Mouse (Mus musculus) gastrocnemius, adult 2 months (tissue): ENCODE measurements at regions not wholly inside any gene's neighbourhood (a gene's known extent, or its start where the extent isn't known, plus 50 kb on each side); places are given as distances from the start of the nearest gene placed in this dataset.
A peak's percentile ranks its signal among the peaks of the same experiment; 100 is the strongest.

Experiments
- DNase-seq: peaks from one replicate; pipeline ENCODE4 v3.0.0; 2022
- H3K27ac ChIP-seq: fragments of 200-600 bp; 2 replicates; pipeline ENCODE4 v1.8.1; 2022; ENCODE audit warnings: mild to moderate bottlenecking
- H3K4me3 ChIP-seq: fragments of 200-600 bp; 2 replicates; pipeline ENCODE4 v1.8.1; 2022; ENCODE audit warnings: mild to moderate bottlenecking, moderate library complexity
- CTCF ChIP-seq: fragments of 200-600 bp; IDR thresholded peaks from 2 replicates; pipeline ENCODE4 v1.8.1; 2022; ENCODE audit warnings: antibody characterized with exemption, mild to moderate bottlenecking, moderate library complexity
- intact Hi-C: fragments of 180-260 bp; cut with DNase I; formaldehyde crosslinking; loops from one replicate; pipeline ENCODE4 v1.15.1; 2025

DNA sequence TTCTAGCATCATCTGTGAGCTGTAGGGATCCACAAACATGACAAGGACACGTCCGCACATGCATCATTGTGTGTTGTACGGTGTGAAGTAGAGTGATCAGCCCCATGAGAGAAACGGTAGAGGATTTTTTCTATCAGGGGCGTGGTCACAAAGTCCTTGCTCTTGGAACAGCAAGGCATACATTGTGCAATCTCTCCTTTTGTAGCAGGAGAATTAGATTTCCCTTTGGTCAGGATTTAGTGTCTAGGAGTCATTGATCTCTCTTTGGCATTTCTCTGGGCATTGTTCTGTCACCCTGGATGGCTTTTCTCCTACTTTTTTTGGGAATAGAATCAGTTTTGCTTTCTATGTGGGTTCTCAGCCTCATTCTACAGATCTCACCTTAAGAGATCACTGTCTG is 511.3 kb downstream of the Irx1 start:
- Histone ChIP-seq H3K27ac (no peak overlapping the region), H3K4me3 (no peak overlapping the region)
- DNase-seq, result no peak
- intact Hi-C loops, result loop anchor here (10.0 kb wide), 1 partner anchor 503 kb away; no protein-coding TSS in a partner anchor
- no peak for TF ChIP-seq CTCF

DNA sequence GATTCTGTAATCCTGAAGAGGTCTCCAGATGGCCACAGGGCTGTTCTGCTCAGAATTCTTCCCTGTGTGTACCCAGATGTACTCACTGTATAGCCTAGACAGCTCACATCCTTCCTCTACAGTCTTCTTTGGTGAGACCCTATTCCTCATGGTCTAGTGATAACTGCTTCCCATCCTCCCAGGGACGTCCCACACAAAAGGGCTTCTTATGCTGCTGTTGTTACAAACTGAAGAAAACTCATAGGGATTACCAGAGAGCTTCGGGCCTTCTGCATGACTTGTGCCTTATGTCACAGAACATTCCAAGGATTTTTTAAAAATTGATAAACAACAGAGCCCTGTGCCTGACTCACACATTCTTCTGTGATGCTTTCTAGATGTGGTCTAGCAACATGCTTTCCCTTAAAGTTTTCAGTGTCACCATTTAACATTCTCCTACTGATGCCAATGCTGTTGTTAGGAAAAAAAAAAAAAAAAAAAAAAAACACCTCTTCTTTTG is 525.9 kb downstream of the Irx1 start:
- intact Hi-C loops, result no loop called here
- DNase-seq, result no peak
- Histone ChIP-seq H3K27ac (no peak overlapping the region), H3K4me3 (no peak overlapping the region)
- TF ChIP-seq CTCF, result no peak

DNA sequence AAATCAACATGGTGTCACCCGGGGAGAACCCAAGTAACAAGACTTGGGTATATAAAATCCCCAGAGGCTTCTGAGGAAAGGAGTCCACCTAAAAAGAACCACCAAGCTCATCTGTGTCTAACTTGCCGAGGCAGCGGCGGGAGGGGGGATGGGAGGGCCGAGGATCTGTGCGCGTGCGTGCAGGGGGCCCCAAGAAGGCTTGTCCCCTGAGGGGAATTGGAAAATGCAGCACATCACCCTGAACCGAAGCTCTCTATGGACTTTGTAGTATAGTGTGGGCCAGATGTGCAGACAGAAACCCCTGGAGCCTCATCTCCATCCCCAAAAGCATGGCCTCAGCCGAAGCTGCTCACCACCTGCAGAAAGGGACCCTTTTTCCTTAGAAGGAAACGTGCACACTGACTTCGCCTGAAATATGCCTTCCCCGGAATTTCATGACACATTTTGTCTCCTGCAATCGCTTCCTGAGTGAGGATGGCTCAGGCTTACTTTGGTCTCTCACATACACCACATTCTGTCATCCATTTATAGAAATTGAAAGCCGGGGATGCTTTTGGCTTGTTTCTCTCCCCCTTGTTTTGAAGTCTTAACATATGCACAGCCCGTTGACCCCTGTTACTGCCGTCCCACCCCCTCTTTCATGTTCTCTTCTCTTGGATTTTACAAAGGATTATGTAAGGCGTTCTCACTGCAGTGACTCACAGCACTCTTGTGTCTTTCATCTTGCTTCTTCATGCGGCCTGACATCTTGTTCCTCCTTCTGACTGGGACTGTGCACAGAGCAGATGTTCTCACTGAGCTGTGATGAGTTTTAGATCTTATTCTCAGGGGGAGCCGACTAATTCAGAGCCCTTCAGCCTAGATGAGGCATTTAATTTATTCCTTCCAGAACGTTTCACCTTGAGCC is 559.6 kb downstream of the Irx1 start:
- Histone ChIP-seq H3K4me3 (no peak overlapping the region), H3K27ac (no peak overlapping the region)
- no peak for TF ChIP-seq CTCF
- no peak for DNase-seq
- intact Hi-C loops, result no loop called here

DNA sequence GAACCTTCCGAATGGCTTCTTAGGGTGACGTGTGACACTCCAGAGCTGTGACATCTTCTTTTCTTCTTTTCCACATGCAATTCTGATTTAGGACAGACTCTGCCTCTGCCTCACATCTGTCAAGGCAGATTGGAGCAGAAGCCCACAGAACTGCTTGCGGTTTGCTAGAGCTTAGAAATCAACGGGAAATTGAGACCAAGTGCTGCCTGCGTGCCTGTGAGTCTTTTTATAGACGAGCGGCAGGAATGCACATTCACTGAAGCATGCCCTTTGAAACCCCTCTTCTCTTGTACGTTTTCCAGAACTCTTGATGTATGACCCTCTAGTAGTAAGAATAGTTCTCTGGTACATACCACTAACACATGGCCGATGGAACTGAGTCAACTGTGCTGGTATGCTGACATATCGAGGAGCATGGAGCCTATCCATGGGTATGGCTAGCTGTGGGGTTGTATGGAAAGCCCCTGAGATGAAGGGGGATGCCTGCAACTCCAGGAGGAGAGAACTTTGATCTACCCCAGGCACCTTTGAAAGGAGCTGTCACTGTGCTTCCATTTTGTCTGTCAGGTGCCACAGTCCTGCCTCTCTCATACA is 552.2 kb upstream of the Adamts16 start:
- Histone ChIP-seq H3K27ac (no peak overlapping the region), H3K4me3 (no peak overlapping the region)
- intact Hi-C loops, result no loop called here
- DNase-seq, result no peak
- TF ChIP-seq CTCF, result no peak

DNA sequence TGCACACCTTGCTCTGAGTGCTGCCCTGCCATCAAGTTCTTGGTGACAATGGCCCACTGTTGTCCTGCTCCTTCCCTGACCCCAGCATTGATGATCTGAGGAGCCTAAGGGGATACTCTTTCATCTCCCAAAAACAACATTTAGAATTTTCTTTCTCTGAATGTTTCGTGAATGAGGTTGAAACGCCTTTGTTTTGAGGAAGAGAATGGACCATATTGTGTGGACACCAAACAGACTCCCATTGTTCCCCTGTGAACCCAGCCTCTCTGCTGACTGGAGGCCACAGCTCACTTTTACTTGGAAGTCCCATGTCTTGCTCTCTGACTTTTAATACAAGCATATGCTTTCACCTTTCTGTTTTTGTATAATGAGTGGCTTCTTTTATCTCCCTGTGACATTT is 537.0 kb upstream of the Adamts16 start:
- no peak for DNase-seq
- no peak overlapping the region for H3K27ac ChIP-seq
- intact Hi-C loops, result no loop called here

DNA sequence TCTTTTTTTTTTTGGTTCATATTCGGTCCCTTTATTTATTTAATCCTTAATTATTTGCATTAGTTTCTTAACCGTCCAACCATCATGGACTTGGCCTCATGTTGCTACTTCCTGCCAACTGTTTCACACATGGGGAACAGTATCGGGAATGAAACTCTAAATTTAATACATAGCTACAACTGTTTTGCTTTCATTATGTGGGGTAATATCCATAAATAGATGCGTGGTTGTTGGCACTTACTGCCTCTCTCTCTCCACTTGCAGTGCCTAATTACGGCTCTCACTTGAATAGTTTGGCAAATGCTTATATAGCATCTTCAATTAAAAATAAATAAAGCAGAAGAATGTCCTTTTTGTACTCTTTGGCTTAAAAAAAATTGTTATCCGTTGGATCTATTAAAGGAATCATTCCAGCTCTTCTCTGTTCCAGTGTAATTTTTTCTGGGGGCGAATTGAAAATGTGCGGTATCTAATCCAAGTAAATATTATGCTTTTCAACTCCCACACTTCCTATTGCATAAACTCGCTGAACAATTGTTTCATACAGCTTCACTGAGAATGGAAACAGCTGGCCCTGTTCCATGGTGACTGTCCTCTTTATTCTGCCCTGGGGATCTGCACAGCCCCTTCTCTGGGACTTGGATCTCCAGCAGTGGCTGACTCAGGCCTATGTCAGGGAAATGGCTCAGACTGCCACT is 534.4 kb upstream of the Adamts16 start:
- H3K27ac ChIP-seq, result peak overlapping the region; percentile 5; the same call in 1 of the 2 replicates
- peak; percentile 44 for DNase-seq
- peak overlapping the region; percentile 33; the same call in 1 of the 2 replicates for H3K4me3 ChIP-seq
- no peak for TF ChIP-seq CTCF
- intact Hi-C loops, result no loop called here

More for the DNA sequence above, 537.0 kb upstream of the Adamts16 start:
- TF ChIP-seq CTCF, result no peak
- H3K4me3 ChIP-seq, result no peak overlapping the region

DNA sequence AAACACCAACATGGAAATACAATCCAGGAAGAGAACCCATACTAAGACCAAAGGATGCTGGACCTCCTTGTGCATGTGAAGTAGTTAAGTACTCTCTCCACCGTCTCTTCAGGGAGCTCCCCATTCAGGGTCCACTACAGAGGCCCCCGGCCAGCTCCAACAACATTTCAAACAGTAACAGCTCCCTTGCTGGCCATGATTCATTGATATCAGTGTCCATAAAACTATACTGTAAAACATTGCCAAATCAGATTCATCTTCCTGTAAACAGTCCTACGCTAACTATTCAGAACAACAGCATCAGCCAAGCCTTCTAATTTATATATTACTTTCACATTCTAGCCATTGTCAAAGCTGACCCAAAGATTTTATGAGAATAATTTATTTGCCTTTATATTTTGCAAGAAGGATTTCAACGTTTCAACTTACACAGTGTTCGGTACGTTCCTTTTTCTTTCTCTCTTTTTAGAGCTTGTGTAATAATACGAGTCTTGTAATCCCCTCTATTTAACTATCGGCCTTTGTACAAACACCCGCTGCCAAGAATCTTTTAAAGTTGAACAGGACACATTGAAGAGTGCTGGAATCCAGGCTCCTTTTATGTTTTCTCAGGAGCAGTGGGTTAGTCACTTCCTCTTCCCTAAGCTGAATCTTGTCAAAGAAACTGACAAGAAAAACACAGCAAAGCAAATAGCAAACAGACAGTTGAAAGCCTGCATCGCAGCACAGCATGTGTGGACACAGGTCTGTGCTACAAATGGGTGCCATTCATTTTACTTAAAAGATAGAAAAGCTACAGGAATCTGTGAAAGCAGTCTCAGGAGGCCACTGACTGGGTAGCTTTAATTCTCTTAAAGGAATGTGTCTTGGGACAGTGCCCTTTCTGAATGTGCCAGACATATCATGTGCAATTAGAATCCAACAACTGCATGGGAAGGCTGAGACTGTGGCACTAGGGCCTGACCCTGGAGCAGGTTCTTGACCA is 531.4 kb upstream of the Adamts16 start:
- Histone ChIP-seq H3K27ac (no peak overlapping the region), H3K4me3 (no peak overlapping the region)
- TF ChIP-seq CTCF, result no peak
- no peak for DNase-seq
- intact Hi-C loops, result no loop called here

DNA sequence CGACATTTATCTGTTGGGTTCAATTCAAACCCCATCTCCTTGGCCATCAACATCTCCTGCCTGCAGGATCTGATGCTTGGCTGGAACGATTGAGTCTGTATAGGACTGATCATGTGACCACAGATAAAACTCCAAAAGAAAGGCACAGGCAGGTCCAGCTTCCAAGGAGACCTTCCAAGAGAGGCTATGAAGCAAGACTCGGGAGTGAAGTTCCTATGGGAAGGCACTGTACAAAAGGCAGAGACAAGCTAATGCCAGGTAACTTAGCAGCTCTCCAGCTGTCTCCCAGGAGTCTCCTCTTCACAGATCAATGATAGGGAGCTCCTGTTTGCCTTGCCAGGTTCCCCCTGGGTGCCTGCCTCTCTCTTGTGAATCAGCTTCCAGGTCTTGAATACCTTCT is 528.2 kb upstream of the Adamts16 start:
- H3K27ac ChIP-seq, result no peak overlapping the region
- no peak overlapping the region for H3K4me3 ChIP-seq
- TF ChIP-seq CTCF, result no peak
- no peak for DNase-seq
- intact Hi-C loops, result no loop called here

DNA sequence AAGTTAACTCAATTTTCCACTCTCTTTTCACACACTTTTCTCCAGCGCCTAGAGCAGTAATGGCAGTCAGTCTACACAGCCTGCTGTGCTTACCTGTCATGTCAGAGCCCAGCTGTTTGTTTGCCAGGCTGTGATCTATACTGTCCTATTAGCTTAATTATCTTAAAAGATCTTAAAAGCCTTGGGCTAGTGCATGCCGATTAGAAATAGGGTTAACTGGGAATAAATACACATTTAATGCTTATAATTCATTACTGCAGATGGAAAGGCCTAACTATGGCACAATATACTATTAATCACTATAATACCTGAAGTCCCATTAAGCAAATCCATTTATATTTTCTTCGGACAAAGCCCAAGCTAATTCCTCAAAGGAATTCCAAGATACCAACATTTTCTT is 523.6 kb upstream of the Adamts16 start:
- intact Hi-C loops, result no loop called here
- Histone ChIP-seq H3K27ac (no peak overlapping the region), H3K4me3 (no peak overlapping the region)
- TF ChIP-seq CTCF, result no peak
- DNase-seq, result no peak

DNA sequence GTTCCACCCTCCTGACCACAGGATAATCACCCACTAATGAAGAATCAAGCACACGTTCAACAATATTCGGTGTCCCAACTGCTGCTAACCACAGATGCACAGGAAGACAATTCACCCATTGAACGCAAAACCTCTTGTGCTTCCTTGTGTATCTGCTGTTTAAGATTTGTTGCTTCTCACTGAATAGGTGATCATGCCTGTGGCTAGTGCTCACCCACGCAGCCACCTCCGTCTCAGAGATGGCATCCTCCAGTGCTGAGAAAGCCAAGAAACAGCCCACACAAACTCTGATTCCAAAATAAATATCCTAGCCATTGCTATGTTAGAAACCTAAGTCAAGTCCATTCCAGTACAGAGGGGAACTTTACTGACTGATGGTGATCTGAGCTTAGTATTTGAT is 520.7 kb upstream of the Adamts16 start:
- intact Hi-C loops, result no loop called here
- Histone ChIP-seq H3K27ac (no peak overlapping the region), H3K4me3 (no peak overlapping the region)
- no peak for DNase-seq
- no peak for TF ChIP-seq CTCF

DNA sequence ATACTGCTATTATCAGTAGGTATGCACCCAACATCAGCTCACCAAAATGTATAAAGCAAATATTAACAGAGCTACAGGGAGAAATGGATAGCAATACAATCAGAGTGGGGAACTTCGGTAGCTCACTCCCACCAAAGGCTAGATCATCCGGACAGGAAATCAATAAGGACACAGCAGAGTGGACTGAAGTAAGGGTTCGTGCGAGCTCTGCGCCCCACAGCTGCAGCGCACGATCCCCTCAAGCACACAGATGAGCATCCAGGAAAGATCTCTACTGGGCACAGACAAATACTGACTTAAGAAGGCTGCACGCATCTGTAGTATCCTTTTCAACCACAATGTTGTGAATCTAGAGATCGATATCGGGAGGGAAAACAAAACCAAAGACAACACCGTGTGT is 517.5 kb upstream of the Adamts16 start:
- TF ChIP-seq CTCF, result no peak
- no peak for DNase-seq
- no peak overlapping the region for H3K4me3 ChIP-seq
- intact Hi-C loops, result no loop called here
- no peak overlapping the region for H3K27ac ChIP-seq

DNA sequence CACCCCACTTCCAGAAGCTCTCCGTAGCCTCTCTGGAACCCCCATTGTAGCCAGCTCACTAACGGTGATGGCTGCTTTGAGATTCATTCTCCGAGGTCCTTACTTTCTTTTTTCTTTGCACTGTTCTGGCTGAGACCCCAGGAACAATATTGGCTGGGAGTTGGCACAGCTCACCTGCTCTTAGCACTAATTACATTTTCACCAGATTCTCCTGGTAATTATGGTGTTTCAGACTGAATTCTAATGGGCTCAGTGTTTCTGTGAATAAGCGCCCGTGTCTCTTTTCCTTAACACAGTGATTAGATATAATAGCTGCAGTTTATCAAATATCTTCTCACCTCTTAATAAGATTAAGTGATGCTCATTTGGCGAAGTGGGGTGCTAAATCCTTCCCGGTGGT is 509.2 kb upstream of the Adamts16 start:
- TF ChIP-seq CTCF, result no peak
- DNase-seq, result no peak
- Histone ChIP-seq H3K4me3 (no peak overlapping the region), H3K27ac (no peak overlapping the region)
- intact Hi-C loops, result no loop called here
